Mouse (Mus musculus) pancreas, adult 10 weeks (tissue): ENCODE results near the gene Zfp868. TPM values are rescaled to one million over a fixed set of nuclear protein-coding genes. Genes with fewer than 3 reads are reported as not detected.

Source experiments
- polyA plus RNA-seq: library from polyadenylated mRNA; stranded (reverse); fragments of 350-450 nt; fragmentation: Illumina TruSeq; extraction: RNeasy Lipid Tissue Mini Kit (QIAGEN cat#74804); gene quantifications from one replicate; pipeline ENCODE4 v1.2.3, GENCODE M21; 2015; ENCODE audit warnings: low read depth, low replicate concordance; ENCODE audit not compliant: insufficient read depth

The Zfp868 gene
- 4.2 TPM for polyA plus RNA-seq

GRCm38 (mm10) chr8:69625095-69625789 is at the start of gene Zfp868:
Zfp868 (minus strand) TSS chr8:69625548.

DNA sequence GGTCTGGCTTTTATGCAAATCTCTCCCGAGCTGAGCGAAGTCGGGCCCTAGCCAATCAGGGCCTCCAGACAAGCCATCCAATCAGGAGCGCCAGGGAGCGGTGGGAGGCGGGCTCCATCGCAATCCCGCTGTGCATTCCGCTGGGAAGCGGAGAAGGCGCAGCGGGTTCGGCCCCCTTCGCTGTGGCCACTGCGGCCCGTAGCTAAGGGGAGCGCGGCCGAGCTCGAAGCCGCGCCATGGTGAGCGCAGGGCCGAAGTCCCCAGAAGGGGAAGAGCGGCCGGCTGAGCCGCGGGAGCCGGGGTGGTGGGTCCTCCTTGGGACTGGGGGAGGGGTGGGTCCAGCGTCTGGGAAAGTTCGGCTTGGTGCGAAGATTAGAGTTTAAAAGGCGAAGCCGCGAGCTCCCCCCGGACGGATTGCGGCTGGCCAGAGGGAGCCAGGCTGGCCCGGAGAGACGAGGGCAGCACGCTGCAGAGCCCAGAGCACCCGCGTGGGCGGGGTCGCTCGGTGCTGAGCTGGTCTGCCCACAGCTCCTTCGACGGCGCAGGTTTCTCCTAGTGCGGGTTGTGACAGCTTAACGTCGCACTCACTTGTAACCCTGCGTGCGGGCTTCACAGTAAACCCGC is 29.1 kb upstream of the Zfp868 start, which contains the start of gene Zfp964:
Zfp964 (plus strand) TSS at position 122 of the 624 bp plus-strand sequence.

Other genes with a start within 250 kb of the Zfp868 start
- not detected for gene Gm9495, start 172.0 kb downstream of the Zfp868 start, polyA plus RNA-seq
- not detected for gene Gm7697, start 102.6 kb downstream of the Zfp868 start, polyA plus RNA-seq
- 0.72 TPM for gene Zfp964, start 28.9 kb upstream of the Zfp868 start, polyA plus RNA-seq
- gene Zfp869, start 85.2 kb upstream of the Zfp868 start, polyA plus RNA-seq, result 7.2 TPM
- gene Zfp963, start 124.4 kb upstream of the Zfp868 start, polyA plus RNA-seq, result 2.7 TPM
- not detected for gene Gm20422, start 149.3 kb upstream of the Zfp868 start, polyA plus RNA-seq
- gene Atp13a1, start 165.6 kb upstream of the Zfp868 start, polyA plus RNA-seq, result 21.2 TPM
- gene Zfp866, start 165.6 kb upstream of the Zfp868 start, polyA plus RNA-seq, result 4.9 TPM
- 11.9 TPM for gene Gmip, start 183.1 kb upstream of the Zfp868 start, polyA plus RNA-seq
- gene Lpar2, start 196.9 kb upstream of the Zfp868 start, polyA plus RNA-seq, result 0.54 TPM
- 1.4 TPM for gene Pbx4, start 206.9 kb upstream of the Zfp868 start, polyA plus RNA-seq